Mouse (Mus musculus): ENCODE measurements around the gene Capn9. TPM values are rescaled to one million over a fixed set of nuclear protein-coding genes. Genes with fewer than 3 reads are reported as not detected.

Capn9 gene
- polyA plus RNA-seq, 1 experiment from 2014 or later = 0.26 TPM

- Histone ChIP-seq H3K9me3 (no peaks in the 10 kb centered on the region), H3K4me1 (replicated peaks) (no peaks in the 10 kb centered on the region), H3K27ac (replicated peaks) (0 out of 2 replicates have a peak overlapping the region, but pooled peaks have one; percentile 26), H3K27me3 (no peaks in the 10 kb centered on the region), H3K4me2 (no peak overlapping the region), H3K4me3 (no peak overlapping the region), H3K9ac (no peak overlapping the region), H3K36me3 (peaks cover 89% of the 10 kb centered on the region)
- 43% methylated on average over 1 of the region's 1 CpGs for WGBS
- ATAC-seq (ENCODE audit: low FRiP score, low read depth) = no peak
Measured at GRCm38 (mm10) chr8:124548187-124548586, 27.7 kb upstream of the Capn9 start.

GRCm38 (mm10) chr8:124551011-124551661 lies 24.8 kb upstream of the Capn9 start:
- peaks cover 62% of the 10 kb centered on the region for H3K36me3 ChIP-seq
- H3K27me3 ChIP-seq = no peaks in the 10 kb centered on the region
- no peaks in the 10 kb centered on the region for H3K9me3 ChIP-seq
- WGBS = 92% methylated on average over 15 of the region's 15 CpGs
- no peak overlapping the region for H3K4me2 ChIP-seq
- no peak for ATAC-seq (ENCODE audit: low FRiP score, low read depth)
- H3K4me1 ChIP-seq (replicated peaks) = peaks cover 3% of the 10 kb centered on the region
- no peak overlapping the region for H3K4me3 ChIP-seq
- H3K9ac ChIP-seq = no peak overlapping the region
- no peak overlapping the region for H3K27ac ChIP-seq (replicated peaks)

GRCm38 (mm10) chr8:124555113-124555750 lies 20.7 kb upstream of the Capn9 start:
- 85% methylated on average over 7 of the region's 7 CpGs for WGBS
- H3K4me2 ChIP-seq = no peak overlapping the region
- no peak overlapping the region for H3K4me3 ChIP-seq
- H3K4me1 ChIP-seq (replicated peaks) = peaks cover 19% of the 10 kb centered on the region
- ATAC-seq (ENCODE audit: low FRiP score, low read depth) = no peak; the same call in 1 of the 2 replicates
- no peaks in the 10 kb centered on the region for H3K27me3 ChIP-seq
- H3K36me3 ChIP-seq = peaks cover 27% of the 10 kb centered on the region
- peak overlapping the region; percentile 46; the same call in 1 of the 2 replicates for H3K27ac ChIP-seq (replicated peaks)
- no peak overlapping the region for H3K9ac ChIP-seq
- H3K9me3 ChIP-seq = no peaks in the 10 kb centered on the region

- no peak overlapping the region for H3K4me3 ChIP-seq
- no peak overlapping the region for H3K9ac ChIP-seq
- peaks cover 18% of the 10 kb centered on the region for H3K36me3 ChIP-seq
- H3K4me1 ChIP-seq (replicated peaks) = peaks cover 19% of the 10 kb centered on the region
- ATAC-seq (ENCODE audit: low FRiP score, low read depth) = no peak; the same call in 1 of the 2 replicates
- WGBS = 71% methylated on average over 7 of the region's 7 CpGs
- H3K4me2 ChIP-seq = no peak overlapping the region
- no peaks in the 10 kb centered on the region for H3K27me3 ChIP-seq
- no peaks in the 10 kb centered on the region for H3K9me3 ChIP-seq
- H3K27ac ChIP-seq (replicated peaks) = peak overlapping the region; percentile 46; the same call in 1 of the 2 replicates
Measured at GRCm38 (mm10) chr8:124556164-124556563, 19.7 kb upstream of the Capn9 start.

- Histone ChIP-seq H3K4me1 (replicated peaks) (peaks cover 19% of the 10 kb centered on the region), H3K4me2 (no peak overlapping the region), H3K27me3 (no peaks in the 10 kb centered on the region), H3K36me3 (peaks cover 13% of the 10 kb centered on the region), H3K4me3 (no peak overlapping the region), H3K9ac (no peak overlapping the region), H3K27ac (replicated peaks) (peak overlapping the region; percentile 63), H3K9me3 (no peaks in the 10 kb centered on the region)
- WGBS = 22% methylated on average over 13 of the region's 13 CpGs
- ATAC-seq (ENCODE audit: low FRiP score, low read depth) = peak; percentile 81
Measured at GRCm38 (mm10) chr8:124556658-124557057, 19.3 kb upstream of the Capn9 start.

GRCm38 (mm10) chr8:124557476-124557875 lies 18.4 kb upstream of the Capn9 start:
- no peak for ATAC-seq (ENCODE audit: low FRiP score, low read depth)

GRCm38 (mm10) chr8:124567126-124567525 lies 8.8 kb upstream of the Capn9 start:
- Histone ChIP-seq H3K36me3 (no peaks in the 10 kb centered on the region), H3K4me2 (no peak overlapping the region), H3K9ac (no peak overlapping the region), H3K4me3 (no peak overlapping the region), H3K4me1 (replicated peaks) (no peaks in the 10 kb centered on the region), H3K27me3 (no peaks in the 10 kb centered on the region), H3K27ac (replicated peaks) (no peak overlapping the region), H3K9me3 (no peaks in the 10 kb centered on the region)
- 85% methylated on average over 6 of the region's 6 CpGs for WGBS
- no peak for ATAC-seq (ENCODE audit: low FRiP score, low read depth)

More at GRCm38 (mm10) chr8:124557476-124557875, 18.4 kb upstream of the Capn9 start:
- no peak overlapping the region for H3K4me3 ChIP-seq
- no peak overlapping the region for H3K4me2 ChIP-seq
- H3K9me3 ChIP-seq = no peaks in the 10 kb centered on the region
- peaks cover 5% of the 10 kb centered on the region for H3K36me3 ChIP-seq
- H3K4me1 ChIP-seq (replicated peaks) = peaks cover 19% of the 10 kb centered on the region
- no peak overlapping the region for H3K9ac ChIP-seq
- H3K27ac ChIP-seq (replicated peaks) = peak overlapping the region; percentile 63; the same call in 1 of the 2 replicates
- 63% methylated on average over 5 of the region's 5 CpGs for WGBS
- no peaks in the 10 kb centered on the region for H3K27me3 ChIP-seq

GRCm38 (mm10) chr8:124567584-124567983 lies 8.3 kb upstream of the Capn9 start:
- H3K27ac ChIP-seq (replicated peaks) = no peak overlapping the region
- no peaks in the 10 kb centered on the region for H3K27me3 ChIP-seq
- no peak for ATAC-seq (ENCODE audit: low FRiP score, low read depth)
- 88% methylated on average over 3 of the region's 3 CpGs for whole genome bisulfite sequencing
- no peak overlapping the region for H3K4me3 ChIP-seq
- no peaks in the 10 kb centered on the region for H3K9me3 ChIP-seq
- H3K4me1 ChIP-seq (replicated peaks) = no peaks in the 10 kb centered on the region
- H3K9ac ChIP-seq = no peak overlapping the region
- H3K4me2 ChIP-seq = no peak overlapping the region
- H3K36me3 ChIP-seq = no peaks in the 10 kb centered on the region

GRCm38 (mm10) chr8:124569100-124569499 lies 6.8 kb upstream of the Capn9 start:
- Histone ChIP-seq H3K4me3 (no peak overlapping the region), H3K9me3 (no peaks in the 10 kb centered on the region), H3K36me3 (no peaks in the 10 kb centered on the region), H3K4me1 (replicated peaks) (peaks cover 5% of the 10 kb centered on the region; the same call in 1 of the 2 replicates), H3K27me3 (no peaks in the 10 kb centered on the region), H3K9ac (no peak overlapping the region), H3K4me2 (no peak overlapping the region), H3K27ac (replicated peaks) (0 out of 2 replicates have a peak overlapping the region, but pooled peaks have one; percentile 1)
- no peak for ATAC-seq (ENCODE audit: low FRiP score, low read depth)
- 74% methylated on average over 2 of the region's 2 CpGs for WGBS

- Histone ChIP-seq H3K4me2 (no peak within 1 kb of the TSS), H3K36me3 (no peaks in the 10 kb centered on the region), H3K4me3 (no peak within 1 kb of the TSS), H3K27me3 (no peaks in the 10 kb centered on the region), H3K4me1 (replicated peaks) (peaks cover 5% of the 10 kb centered on the region; the same call in 1 of the 2 replicates), H3K27ac (replicated peaks) (0 out of 2 replicates have a peak within 1 kb of the TSS, but pooled peaks have one; percentile 1), H3K9me3 (no peaks in the 10 kb centered on the region), H3K9ac (no peak within 1 kb of the TSS)
- ATAC-seq (ENCODE audit: low FRiP score, low read depth) = no peak
- WGBS = 86% methylated on average over 2 of the region's 2 CpGs
Measured at GRCm38 (mm10) chr8:124569593-124569992, 6.3 kb upstream of the Capn9 start, which contains the start of gene Agt. Gene Agt, minus strand, starts transcription at chr8:124569706.

- Histone ChIP-seq H3K4me1 (replicated peaks) (peaks cover 5% of the 10 kb centered on the region; the same call in 1 of the 2 replicates), H3K36me3 (no peaks in the 10 kb centered on the region), H3K9me3 (no peaks in the 10 kb centered on the region), H3K27ac (replicated peaks) (no peak overlapping the region), H3K9ac (no peak overlapping the region), H3K27me3 (no peaks in the 10 kb centered on the region), H3K4me3 (no peak overlapping the region), H3K4me2 (no peak overlapping the region)
- ATAC-seq (ENCODE audit: low FRiP score, low read depth) = no peak
- 64% methylated on average over 8 of the region's 8 CpGs for WGBS
Measured at GRCm38 (mm10) chr8:124571732-124572429, 4.0 kb upstream of the Capn9 start.

- Histone ChIP-seq H3K27me3 (no peaks in the 10 kb centered on the region), H3K9me3 (no peaks in the 10 kb centered on the region), H3K27ac (replicated peaks) (no peak overlapping the region), H3K4me1 (replicated peaks) (peaks cover 5% of the 10 kb centered on the region; the same call in 1 of the 2 replicates), H3K36me3 (no peaks in the 10 kb centered on the region), H3K4me2 (no peak overlapping the region), H3K4me3 (no peak overlapping the region), H3K9ac (no peak overlapping the region)
- no peak for ATAC-seq (ENCODE audit: low FRiP score, low read depth)
Measured at GRCm38 (mm10) chr8:124572430-124572775, 3.5 kb upstream of the Capn9 start.
